Mouse (Mus musculus): ENCODE measurements around the gene Znhit2.

The Znhit2 gene

DNA sequence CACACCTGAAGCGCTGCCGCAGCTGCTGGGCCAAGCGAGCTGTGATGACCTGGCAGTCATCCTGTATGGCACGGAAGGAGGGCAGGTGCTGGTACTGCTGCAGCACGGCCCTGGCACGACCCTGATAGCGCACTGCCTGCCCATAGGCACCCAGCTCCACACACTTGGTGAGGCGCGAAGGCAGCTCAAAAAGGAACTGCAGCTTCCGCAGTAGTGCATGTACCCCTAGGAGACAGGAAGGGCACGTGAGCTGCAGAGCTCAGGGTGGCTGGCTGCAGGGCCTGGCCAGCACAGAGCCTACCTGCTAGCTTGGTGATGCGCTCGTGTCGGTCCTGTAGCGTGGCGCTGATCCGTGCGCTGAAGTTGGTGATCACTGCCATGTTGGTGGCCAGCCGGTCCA, 10.3 kb downstream of the Znhit2 start:
- no peak for DNase-seq (ENCODE audit: low read depth, low spot score)

GRCm38 (mm10) chr19:6073889-6074288, 12.9 kb downstream of the Znhit2 start:
- DNase-seq (ENCODE audit: low read depth, low spot score): no peak

DNA sequence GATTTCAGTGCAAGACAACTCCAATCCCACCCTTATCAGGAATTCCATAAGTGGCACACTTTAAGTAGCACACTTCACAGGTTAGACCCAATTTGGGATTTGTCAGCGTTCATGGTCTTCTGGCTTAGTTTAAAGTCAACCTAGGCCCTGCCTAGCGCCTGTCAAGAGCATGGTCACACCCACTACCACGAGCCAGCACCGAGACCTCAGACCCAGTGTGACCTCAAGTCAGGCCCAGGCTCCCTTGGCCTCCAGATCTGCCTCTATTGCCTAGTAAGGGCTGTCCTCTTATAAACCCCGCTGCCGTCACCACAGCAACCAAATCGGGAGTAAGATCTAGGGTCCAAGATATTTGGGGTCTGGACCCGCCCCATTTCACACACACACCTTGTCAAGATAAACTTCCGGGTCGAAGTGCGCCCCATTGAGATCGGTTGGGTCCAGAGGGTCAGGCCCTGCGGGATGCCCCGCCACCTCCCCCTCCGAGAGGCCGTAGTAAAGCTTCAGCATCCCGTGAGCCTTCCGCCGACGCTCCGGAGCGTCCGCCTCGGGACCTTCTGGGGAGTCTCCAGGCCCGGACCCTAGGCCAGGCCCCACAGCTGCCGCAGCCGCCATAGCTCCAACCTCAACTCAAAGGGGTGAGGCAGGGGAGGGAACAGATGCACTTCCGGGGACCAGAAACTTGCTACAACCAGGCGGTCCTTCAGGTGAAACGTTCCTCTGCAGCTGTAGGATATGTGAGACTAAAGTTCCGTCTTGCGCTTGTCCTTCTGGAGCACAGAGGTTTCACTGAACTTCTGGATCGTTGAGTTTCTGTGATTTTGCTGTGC, 15.8 kb downstream of the Znhit2 start, which contains the start of gene Vps51:
Gene Vps51 (minus strand): TSS at position 668 of the 830 bp plus-strand sequence.
- peak; percentile 96 for DNase-seq (ENCODE audit: low read depth, low spot score)

DNA sequence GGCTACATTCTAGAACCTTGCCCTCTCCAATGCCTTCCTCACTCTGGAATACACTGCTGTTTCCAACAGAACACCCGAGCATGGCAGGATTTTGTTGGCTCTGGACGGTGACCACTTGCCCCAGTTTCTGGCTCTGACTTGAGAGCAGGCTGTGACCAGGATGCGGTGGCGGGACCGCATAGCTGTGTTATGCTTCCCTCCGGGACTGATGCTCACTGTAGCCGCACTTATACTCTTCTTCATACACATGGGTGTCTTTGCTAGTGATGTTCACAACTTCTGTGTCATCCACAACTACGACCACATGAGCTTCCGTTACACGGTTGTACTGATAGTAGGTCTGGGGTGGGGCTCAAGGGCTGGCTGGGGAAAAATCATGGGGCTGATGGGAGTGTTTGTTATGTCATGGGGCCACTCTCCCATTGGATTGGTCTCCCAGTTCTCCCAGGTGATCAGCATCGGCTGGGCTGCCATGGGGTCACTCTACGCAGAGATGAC, 19.0 kb downstream of the Znhit2 start, which contains the start of gene Tmem262:
Gene Tmem262 (plus strand): TSS at position 51 of the 498 bp plus-strand sequence.
- DNase-seq (ENCODE audit: low read depth, low spot score): no peak

- no peak for DNase-seq (ENCODE audit: low read depth, low spot score)
Measured at GRCm38 (mm10) chr19:6082156-6082555, 21.2 kb downstream of the Znhit2 start, which contains the start of gene Gm28374. TSS of gene Gm28374 (minus strand) at chr19:6082256.

DNA sequence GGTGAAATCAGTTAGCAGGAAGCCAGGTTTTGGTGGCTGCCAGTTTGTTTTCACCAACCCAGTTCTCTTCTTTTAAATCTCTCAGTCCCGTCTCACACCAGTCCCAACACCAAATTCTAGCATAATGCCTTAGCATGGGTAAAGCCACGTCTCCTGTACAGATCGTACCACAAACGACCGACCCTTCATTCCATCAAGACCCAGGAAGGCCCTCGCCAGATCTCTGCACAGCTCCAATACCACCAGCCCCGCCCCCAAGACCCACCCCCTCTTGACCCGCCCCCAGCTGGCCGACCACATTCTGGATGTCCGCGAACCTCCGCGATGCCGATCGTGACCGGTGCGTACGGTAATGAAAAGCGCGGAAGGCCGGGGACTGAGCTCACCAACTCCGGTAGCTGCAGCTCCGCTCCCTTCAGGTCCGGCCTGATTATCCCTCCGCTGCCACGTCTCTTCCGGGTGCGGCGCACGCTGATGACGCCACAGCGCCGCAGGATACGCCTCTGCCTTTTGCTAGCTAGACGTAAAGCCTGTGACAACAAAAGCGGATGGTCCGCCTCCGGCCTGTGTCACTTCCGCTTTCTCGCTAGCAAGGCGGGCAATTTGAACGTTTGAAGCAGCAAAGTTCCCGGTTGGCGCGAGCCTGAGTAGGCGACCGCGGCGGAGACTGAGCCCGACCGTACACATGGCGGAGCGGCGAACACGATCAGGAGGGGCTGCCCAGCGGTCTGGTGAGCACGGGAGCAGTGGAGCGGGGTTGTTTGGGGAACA, 23.7 kb downstream of the Znhit2 start, which contains the start of the genes Zfpl1 and Cdca5:
Gene Zfpl1 (minus strand): TSS at position 479 of the 771 bp plus-strand sequence.
Gene Cdca5 (plus strand): TSS at position 506 of the 771 bp plus-strand sequence.
- peak; percentile 99 for DNase-seq (ENCODE audit: low read depth, low spot score)

DNA sequence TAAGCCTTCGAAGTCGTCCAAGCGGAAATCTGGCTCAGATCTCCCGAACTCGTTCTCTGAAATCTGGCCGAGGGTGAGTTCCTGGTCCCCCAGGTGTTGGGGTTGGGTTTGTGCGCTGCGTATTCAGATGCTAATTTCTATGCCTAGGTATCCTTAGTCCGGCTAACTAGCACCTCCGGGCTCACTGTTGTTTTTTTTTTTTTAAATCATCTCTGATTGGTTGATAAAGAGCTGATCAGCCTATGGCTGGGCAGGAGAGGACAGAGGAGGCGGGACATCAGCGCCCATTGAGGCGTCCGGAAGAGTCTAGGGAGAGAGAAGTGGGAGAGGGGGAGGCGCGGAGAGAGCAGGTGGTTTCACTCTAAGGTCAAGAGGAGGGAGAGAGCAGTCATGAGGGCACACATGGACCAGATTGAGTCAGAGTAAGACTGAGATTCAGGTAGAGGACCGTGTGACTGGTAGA, 24.5 kb downstream of the Znhit2 start:
- DNase-seq (ENCODE audit: low read depth, low spot score): peak; percentile 97

GRCm38 (mm10) chr19:6088841-6089240, 27.8 kb downstream of the Znhit2 start:
- DNase-seq (ENCODE audit: low read depth, low spot score): no peak

DNA sequence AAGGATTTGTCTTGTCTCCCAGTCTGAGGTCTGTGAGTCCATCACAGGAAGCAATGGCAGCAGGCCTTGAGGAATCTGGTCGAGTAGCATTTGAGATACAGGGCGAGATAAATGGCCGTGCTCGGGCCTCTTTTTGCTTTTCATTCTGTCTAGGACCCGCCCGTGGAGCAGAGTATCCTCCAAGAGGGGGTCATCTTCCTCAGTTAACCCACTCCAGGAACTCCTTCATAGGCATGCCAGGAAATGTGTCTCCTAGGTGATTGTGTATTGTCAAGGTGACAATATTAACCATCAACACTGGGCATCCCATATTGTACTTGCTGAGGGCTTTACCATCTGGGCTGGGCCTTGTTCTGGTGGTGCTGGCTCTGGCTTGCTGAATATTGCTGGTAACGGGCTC, 33.1 kb downstream of the Znhit2 start, which contains the start of gene AC131692.1:
Gene AC131692.1 (plus strand): TSS at position 301 of the 400 bp plus-strand sequence.
- no peak for DNase-seq (ENCODE audit: low read depth, low spot score)

DNA sequence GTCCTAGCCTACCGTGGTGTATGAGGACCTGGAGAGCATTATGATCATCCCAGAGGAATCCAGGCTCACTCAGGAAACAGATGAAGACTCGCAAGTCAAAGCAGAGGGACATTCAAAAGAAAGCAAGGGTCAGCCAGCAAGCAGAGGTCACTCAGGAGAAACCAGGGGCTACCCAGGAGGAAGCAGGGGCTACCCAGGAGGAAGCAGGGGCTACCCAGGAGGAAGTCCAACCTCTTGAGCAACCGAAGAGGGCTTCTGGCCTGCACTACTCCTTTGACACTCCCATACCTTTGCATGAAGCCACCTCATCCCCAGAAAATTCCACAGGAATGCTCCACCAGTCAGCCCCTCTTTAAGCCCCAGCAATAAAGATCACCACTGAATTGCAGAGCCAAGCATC, 36.9 kb downstream of the Znhit2 start:
- no peak for DNase-seq (ENCODE audit: low read depth, low spot score)

- no peak for DNase-seq (ENCODE audit: low read depth, low spot score)
Measured at GRCm38 (mm10) chr19:6101186-6101585, 40.2 kb downstream of the Znhit2 start.

DNA sequence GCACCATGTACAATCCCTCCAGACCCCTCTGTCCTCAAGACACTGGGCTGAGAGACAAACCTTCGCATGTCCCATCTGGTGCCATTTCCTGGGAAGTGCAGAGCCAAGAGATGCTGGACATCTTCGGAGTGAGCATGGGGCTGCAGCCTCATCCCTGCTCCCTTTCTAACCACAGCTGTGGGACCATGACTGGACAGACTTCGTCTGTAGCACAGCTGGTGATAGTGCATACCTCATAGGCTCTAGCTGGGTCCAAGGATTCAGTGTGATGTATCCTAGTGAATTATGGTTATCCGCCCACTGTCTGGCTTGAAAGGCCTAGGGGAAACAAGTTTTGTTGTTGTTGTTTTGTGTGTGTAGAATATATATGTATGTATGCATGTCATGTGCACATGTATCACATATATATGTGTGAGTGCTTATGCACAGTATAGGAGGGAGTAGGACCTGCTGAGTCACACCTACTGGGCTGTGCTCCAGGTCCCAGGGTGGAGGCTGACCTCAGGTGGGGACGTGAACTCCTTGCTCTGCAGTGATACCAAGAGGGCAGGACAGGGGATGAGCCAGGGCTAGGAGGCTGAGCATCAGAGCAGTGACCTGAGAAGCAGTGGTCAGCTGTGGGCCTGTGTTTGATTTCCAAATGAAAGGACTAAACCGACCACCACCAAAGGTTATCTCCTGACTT, 41.3 kb downstream of the Znhit2 start:
- no peak for DNase-seq (ENCODE audit: low read depth, low spot score)

- DNase-seq (ENCODE audit: low read depth, low spot score): no peak
Measured at GRCm38 (mm10) chr19:6104476-6104875, 43.5 kb downstream of the Znhit2 start.

DNA sequence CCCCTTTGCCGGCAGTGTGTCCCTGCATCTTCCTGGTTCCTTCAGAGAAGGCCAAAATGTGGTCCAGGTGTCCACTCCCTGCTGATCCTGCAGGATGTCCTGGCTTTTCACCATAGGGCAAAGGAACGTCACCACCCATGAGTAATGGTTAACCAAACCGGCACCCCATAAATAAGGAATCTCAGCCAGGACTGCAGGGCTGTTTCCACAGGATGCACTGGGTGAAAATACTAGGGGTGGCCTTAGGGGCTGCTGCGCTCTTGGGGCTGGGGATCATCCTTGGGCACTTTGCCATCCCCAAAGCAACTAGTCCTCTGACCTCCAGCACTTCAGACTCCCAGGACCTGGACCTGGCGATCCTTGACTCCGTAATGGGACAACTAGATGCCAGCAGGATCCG, 44.6 kb downstream of the Znhit2 start, which contains the start of gene Naaladl1:
Gene Naaladl1 (plus strand): TSS at position 197 of the 400 bp plus-strand sequence.
- no peak for DNase-seq (ENCODE audit: low read depth, low spot score)

Data from ES-CJ7 (cell line).